Mouse (Mus musculus) myocyte (in vitro differentiated cells): ENCODE data around the gene Obp2a. TPM values are rescaled to one million over a fixed set of nuclear protein-coding genes. Genes with fewer than 3 reads are reported as not detected.
"Not testable (repeated sequence)": the region's sequence is repeated elsewhere in the genome, so short reads cannot be mapped to it uniquely, and the experiment has no call there.

Source experiments
- H3K27me3 ChIP-seq: one replicate; pipeline ENCODE4 v1.6.1; 2011; ENCODE audit not compliant: control insufficient read depth, insufficient read depth, insufficient read length
- H3K36me3 ChIP-seq: one replicate; pipeline ENCODE4 v1.6.1; 2011; ENCODE audit not compliant: control insufficient read depth, insufficient read depth
- H3K4me2 ChIP-seq: one replicate; pipeline ENCODE4 v1.6.1; 2011; ENCODE audit warnings: low read depth, control low read depth
- H3K4me3 ChIP-seq: one replicate; pipeline ENCODE4 v1.5.1; 2011; ENCODE audit warnings: mild to moderate bottlenecking, control low read depth, moderate library complexity
- H3K79me2 ChIP-seq: one replicate; pipeline ENCODE4 v1.6.1; 2011; ENCODE audit not compliant: control insufficient read depth, insufficient read depth
- H3ac ChIP-seq: one replicate; pipeline ENCODE4 v1.6.1; 2011; ENCODE audit not compliant: control insufficient read depth, insufficient read length
- CEBPB ChIP-seq: IDR thresholded peaks from 2 replicates; pipeline ENCODE4 v1.6.1; 2011; ENCODE audit warnings: mild to moderate bottlenecking, moderate library complexity; ENCODE audit not compliant: poor library complexity, insufficient read depth, severe bottlenecking
- E2F4 ChIP-seq: IDR thresholded peaks from one replicate; pipeline ENCODE4 v1.6.1; 2011; ENCODE audit warnings: mild to moderate bottlenecking, control low read depth, moderate library complexity; ENCODE audit not compliant: insufficient read depth
- MAX ChIP-seq: IDR thresholded peaks from one replicate; pipeline ENCODE4 v1.6.1; 2011; ENCODE audit warnings: low read depth, mild to moderate bottlenecking, control low read depth
- MYOD1 ChIP-seq, 3 experiments: IDR thresholded peaks; one replicate each; pipeline ENCODE4 v1.6.1; 2011; ENCODE audit warnings: control low read depth in 2 of 3, low read depth in 2 of 3, mild to moderate bottlenecking in 2 of 3, moderate library complexity in 1 of 3; ENCODE audit not compliant: insufficient read length in 2 of 3, control insufficient read depth in 1 of 3
- MYOG ChIP-seq, 3 experiments: IDR thresholded peaks; one replicate each; pipeline ENCODE4 v1.6.1; 2011; ENCODE audit warnings: control low read depth in 2 of 3, low read depth in 2 of 3, mild to moderate bottlenecking in 2 of 3; ENCODE audit not compliant: insufficient read length in 2 of 3, control insufficient read depth in 1 of 3, insufficient read depth in 1 of 3
- POLR2A ChIP-seq: IDR thresholded peaks from one replicate; pipeline ENCODE4 v1.6.1; 2011; ENCODE audit warnings: low read depth, mild to moderate bottlenecking, control low read depth, moderate library complexity; ENCODE audit not compliant: insufficient read length
- POLR2AphosphoS2 ChIP-seq: IDR thresholded peaks from one replicate; pipeline ENCODE4 v1.6.1; 2011; ENCODE audit warnings: low read depth, control low read depth; ENCODE audit not compliant: insufficient read length
- REST ChIP-seq: IDR thresholded peaks from one replicate; pipeline ENCODE4 v1.6.1; 2011; ENCODE audit warnings: mild to moderate bottlenecking, control low read depth, moderate library complexity; ENCODE audit not compliant: insufficient read depth, insufficient read length
- SRF ChIP-seq: IDR thresholded peaks from one replicate; pipeline ENCODE4 v1.6.1; 2011; ENCODE audit warnings: low read depth; ENCODE audit not compliant: control insufficient read depth, insufficient read length
- TCF12 ChIP-seq: IDR thresholded peaks from one replicate; pipeline ENCODE4 v1.6.1; 2011; ENCODE audit warnings: mild to moderate bottlenecking, control low read depth; ENCODE audit not compliant: poor library complexity, insufficient read depth, severe bottlenecking
- TCF3 ChIP-seq: IDR thresholded peaks from one replicate; pipeline ENCODE4 v1.6.1; 2011; ENCODE audit warnings: low read depth, control low read depth; ENCODE audit not compliant: insufficient read length
- USF1 ChIP-seq: IDR thresholded peaks from one replicate; pipeline ENCODE4 v1.6.1; 2011; ENCODE audit warnings: low read depth, mild to moderate bottlenecking, control low read depth, moderate library complexity
- polyA plus RNA-seq: library from polyadenylated mRNA; unstranded; fragments of >200 nt; fragmentation: generic; extraction: Trizol; gene quantifications from one replicate; pipeline ENCODE4 v1.2.1, GENCODE M21; 2012; ENCODE audit warnings: missing spikeins

Gene Obp2a
- polyA plus RNA-seq, 1 experiment = not detected

- TF ChIP-seq TCF3 = no peak
- TF ChIP-seq MYOD1 (IDR thresholded peaks at IDR 0.05; ENCODE audit: control insufficient read depth in 1 of 3, insufficient read length in 2 of 3, low read depth in 2 of 3) = no peak
- TF ChIP-seq USF1 = no peak
- no peak for TF ChIP-seq E2F4
- TF ChIP-seq POLR2AphosphoS2 = no peak
- no peak for TF ChIP-seq REST
- no peak for TF ChIP-seq SRF
- TF ChIP-seq MYOG (IDR thresholded peaks at IDR 0.05; ENCODE audit: control insufficient read depth in 1 of 3, insufficient read depth in 1 of 3, insufficient read length in 2 of 3, low read depth in 2 of 3) = no peak
- TF ChIP-seq CEBPB = no peak
- TF ChIP-seq MAX = no peak
- no peak for TF ChIP-seq POLR2A
- no peak for TF ChIP-seq TCF12
- H3K4me3 ChIP-seq = no peak overlapping the region
- H3K27me3 ChIP-seq = peaks cover 8% of the 10 kb centered on the region
- no peaks in the 10 kb centered on the region for H3K79me2 ChIP-seq
- H3K4me2 ChIP-seq = no peak overlapping the region
- H3ac ChIP-seq = no peak overlapping the region
- H3K36me3 ChIP-seq = no peaks in the 10 kb centered on the region
These were observed 33.5 kb downstream of the Obp2a start for GRCm38 (mm10) chr2:25733199-25733930.

- not testable (repeated sequence) for H3K4me3 ChIP-seq
These were observed 36.9 kb downstream of the Obp2a start, which contains the start of gene Obp2b for GRCm38 (mm10) chr2:25736709-25737108. Gene Obp2b, plus strand, starts transcription at chr2:25737009.

GRCm38 (mm10) chr2:25741671-25742070, 41.8 kb downstream of the Obp2a start:
- H3K27me3 ChIP-seq = peaks cover 6% of the 10 kb centered on the region
- H3ac ChIP-seq = no peak overlapping the region
- no peak overlapping the region for H3K4me2 ChIP-seq
- no peaks in the 10 kb centered on the region for H3K36me3 ChIP-seq
- TF ChIP-seq TCF12 (no peak), MAX (no peak), MYOG (IDR thresholded peaks at IDR 0.05; ENCODE audit: control insufficient read depth in 1 of 3, insufficient read depth in 1 of 3, insufficient read length in 2 of 3, low read depth in 2 of 3) (no peak), USF1 (no peak), POLR2A (no peak), E2F4 (no peak), TCF3 (no peak), POLR2AphosphoS2 (no peak), MYOD1 (IDR thresholded peaks at IDR 0.05; ENCODE audit: control insufficient read depth in 1 of 3, insufficient read length in 2 of 3, low read depth in 2 of 3) (no peak), REST (no peak), SRF (no peak), CEBPB (no peak)
- H3K79me2 ChIP-seq = no peaks in the 10 kb centered on the region
- H3K4me3 ChIP-seq = no peak overlapping the region

More at GRCm38 (mm10) chr2:25736709-25737108, 36.9 kb downstream of the Obp2a start, which contains the start of gene Obp2b:
- H3K27me3 ChIP-seq, H3ac ChIP-seq, H3K4me2 ChIP-seq, H3K79me2 ChIP-seq, H3K36me3 ChIP-seq: not testable (repeated sequence)

Other genes starting within 250 kb of the Obp2a start
- gene Clic3, start 243.2 kb upstream of the Obp2a start, polyA plus RNA-seq = 13.5 TPM
- 64.3 TPM for gene Paxx, start 238.9 kb upstream of the Obp2a start, polyA plus RNA-seq
- gene Ptgds, start 230.0 kb upstream of the Obp2a start, polyA plus RNA-seq = 9.8 TPM
- not detected for gene Lcn12, start 206.1 kb upstream of the Obp2a start, polyA plus RNA-seq
- 53.6 TPM for gene Fbxw5, start 199.3 kb upstream of the Obp2a start, polyA plus RNA-seq
- 0.74 TPM for gene C8g, start 198.3 kb upstream of the Obp2a start, polyA plus RNA-seq
- 40.4 TPM for gene Traf2, start 153.1 kb upstream of the Obp2a start, polyA plus RNA-seq
- 513 TPM for gene Edf1, start 142.2 kb upstream of the Obp2a start, polyA plus RNA-seq
- 8.7 TPM for gene Mamdc4, start 125.2 kb upstream of the Obp2a start, polyA plus RNA-seq
- 108 TPM for gene Phpt1, start 124.8 kb upstream of the Obp2a start, polyA plus RNA-seq
- 1.0 TPM for gene Ajm1, start 118.3 kb upstream of the Obp2a start, polyA plus RNA-seq
- gene Rabl6, start 91.5 kb upstream of the Obp2a start, polyA plus RNA-seq = 76.5 TPM
- gene Ccdc183, start 82.4 kb upstream of the Obp2a start, polyA plus RNA-seq = 0.13 TPM
- gene Tmem141, start 78.0 kb upstream of the Obp2a start, polyA plus RNA-seq = 32.6 TPM
- gene Fcna, start 72.0 kb upstream of the Obp2a start, polyA plus RNA-seq = 0.10 TPM
- not detected for gene Lcn8, start 46.9 kb upstream of the Obp2a start, polyA plus RNA-seq
- not detected for gene Lcn5, start 42.1 kb upstream of the Obp2a start, polyA plus RNA-seq
- not detected for gene Lcn6, start 23.3 kb upstream of the Obp2a start, polyA plus RNA-seq
- not detected for gene Lcn10, start 17.3 kb upstream of the Obp2a start, polyA plus RNA-seq
- 0.31 TPM for gene Bmyc, start 6.7 kb downstream of the Obp2a start, polyA plus RNA-seq
- not detected for gene Obp2b, start 37.0 kb downstream of the Obp2a start, polyA plus RNA-seq
- not detected for gene Lcn3, start 65.5 kb downstream of the Obp2a start, polyA plus RNA-seq
- not detected for gene Lcn11, start 77.0 kb downstream of the Obp2a start, polyA plus RNA-seq
- 0.17 TPM for gene Gm13539, start 82.2 kb downstream of the Obp2a start, polyA plus RNA-seq
- gene Glt6d1, start 115.8 kb downstream of the Obp2a start, polyA plus RNA-seq = not detected
- not detected for gene Lcn9, start 123.1 kb downstream of the Obp2a start, polyA plus RNA-seq
- gene Sohlh1, start 147.2 kb downstream of the Obp2a start, polyA plus RNA-seq = not detected
- gene Kcnt1, start 163.7 kb downstream of the Obp2a start, polyA plus RNA-seq = not detected